Mouse (Mus musculus) bone marrow, adult 2 months (tissue): Measurements from ENCODE around the gene Tubb2b.

Experiments
- CTCF ChIP-seq: fragments of 200-500 bp; IDR thresholded peaks from 2 replicates; pipeline ENCODE4 v1.5.1; 2011; ENCODE audit warnings: low read length, control low read depth; ENCODE audit not compliant: control insufficient read depth, insufficient read depth
- POLR2A ChIP-seq: fragments of 200-500 bp; IDR thresholded peaks from 2 replicates; pipeline ENCODE4 v1.6.1; 2011; ENCODE audit warnings: low read depth, mild to moderate bottlenecking, control low read depth, low read length, borderline replicate concordance; ENCODE audit not compliant: control insufficient read depth

DNA sequence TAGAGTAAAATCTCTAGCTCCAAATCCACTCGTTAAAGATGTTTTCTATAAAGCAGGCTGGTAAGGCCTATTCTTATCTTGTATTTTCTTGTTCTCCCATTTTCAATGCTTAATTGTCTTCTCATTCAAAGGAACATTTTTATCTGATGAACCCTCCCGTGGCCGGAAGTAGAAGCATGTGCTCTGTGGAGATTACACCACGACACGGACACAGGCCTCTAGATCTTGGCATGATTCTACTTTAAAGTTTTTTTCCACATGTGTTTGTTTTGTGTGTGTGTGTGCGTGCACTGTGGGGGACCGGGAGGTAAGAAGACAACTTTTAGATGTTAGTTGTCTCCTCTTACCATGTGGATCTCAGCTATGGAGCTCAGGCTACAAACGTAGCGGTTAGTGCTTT lies 28.4 kb downstream of the Tubb2b start:
- TF ChIP-seq CTCF (no peak), POLR2A (no peak)
